20 mouse cellular contexts compared by ENCODE assay signal in genomic region chr17:47574830-47575229, GRCm38 (mm10). TPM values are rescaled to one million over a fixed set of nuclear protein-coding genes. Genes with fewer than 3 reads are reported as not detected.
A peak's percentile ranks its signal among the peaks of the same experiment; 100 is the strongest.
DNase-seq lines count a peak whose midpoint lies in the region; ATAC-seq lines count a peak whose summit lies in the region.
"Had no signal": no experiment of that assay in that cellular context is flagged by ENCODE, and none has a peak within 500 bp of the region (broad histone marks: within the 10 kb centered on the region; RNA-seq: fewer than 3 reads in every experiment).

No protein-coding gene starts in this region.

- no peak overlapping the region for H3K27ac ChIP-seq in heart, embryonic 11.5 days (ENCODE audit: low read depth, low read length)
- peak overlapping the region; percentile 50 for H3K27ac ChIP-seq in liver, embryonic 13.5 days
- no peak overlapping the region for H3K27ac ChIP-seq in liver, embryonic 11.5 days (ENCODE audit: low read depth, low read length)
- H3K27ac ChIP-seq in midbrain, embryonic 14.5 days (replicated peaks; ENCODE audit: low read depth, low read length), result no peak overlapping the region
- H3K27ac ChIP-seq in midbrain, embryonic 13.5 days, result no peak overlapping the region
- H3K27ac ChIP-seq in embryonic facial prominence, embryonic 12.5 days, result no peak overlapping the region
- H3K27ac ChIP-seq: heart, embryonic 13.5 days; hindbrain, embryonic 12.5 days; limb, embryonic 13.5 days; liver, embryonic 15.5 days; macrophage; stomach, postnatal 0 days had no signal

- no peaks in the 10 kb centered on the region for H3K36me3 ChIP-seq in heart, embryonic 11.5 days (ENCODE audit: control insufficient read depth, insufficient read depth, low read length)
- no peaks in the 10 kb centered on the region for H3K36me3 ChIP-seq in liver, embryonic 13.5 days
- no peaks in the 10 kb centered on the region for H3K36me3 ChIP-seq in liver, embryonic 11.5 days (ENCODE audit: control insufficient read depth, insufficient read depth, low read length)
- no peaks in the 10 kb centered on the region for H3K36me3 ChIP-seq in midbrain, embryonic 14.5 days (ENCODE audit: control insufficient read depth, insufficient read depth, low read length)
- no peaks in the 10 kb centered on the region for H3K36me3 ChIP-seq in midbrain, embryonic 13.5 days
- no peaks in the 10 kb centered on the region for H3K36me3 ChIP-seq in embryonic facial prominence, embryonic 12.5 days
- H3K36me3 ChIP-seq: heart, embryonic 13.5 days; hindbrain, embryonic 12.5 days; limb, embryonic 13.5 days; liver, embryonic 15.5 days had no signal

- H3K9me3 ChIP-seq in heart, embryonic 11.5 days (replicated peaks; ENCODE audit: control insufficient read depth, low read length), result no peaks in the 10 kb centered on the region
- no peaks in the 10 kb centered on the region for H3K9me3 ChIP-seq in liver, embryonic 13.5 days (replicated peaks)
- H3K9me3 ChIP-seq in liver, embryonic 11.5 days (ENCODE audit: control insufficient read depth, low read length), result no peaks in the 10 kb centered on the region
- H3K9me3 ChIP-seq in midbrain, embryonic 14.5 days (ENCODE audit: control insufficient read depth, low read length), result no peaks in the 10 kb centered on the region
- H3K9me3 ChIP-seq in midbrain, embryonic 13.5 days, result no peaks in the 10 kb centered on the region
- no peaks in the 10 kb centered on the region for H3K9me3 ChIP-seq in embryonic facial prominence, embryonic 12.5 days
- H3K9me3 ChIP-seq: heart, embryonic 13.5 days; hindbrain, embryonic 12.5 days; limb, embryonic 13.5 days; liver, embryonic 15.5 days had no signal

- DNase-seq in heart, adult 18-20 months, result peak; percentile 32 to 48
- no peak for DNase-seq in liver, embryonic 13.5 days
- DNase-seq in liver, embryonic 11.5 days (ENCODE audit: low spot score), result no peak
- peak; percentile 1 for DNase-seq in midbrain, embryonic 14.5 days
- DNase-seq in frontal cortex, adult 2 months (ENCODE audit: extremely low spot score in 1 of 2, low spot score in 1 of 2), result no peak
- DNase-seq: adrenal gland, postnatal 36 days; cerebellum, adult 11 months; cerebellum, adult 9-11 months; gastrocnemius, postnatal 36 days; kidney, adult 11 months had no signal

- no peaks in the 10 kb centered on the region for H3K27me3 ChIP-seq in heart, embryonic 11.5 days (ENCODE audit: control insufficient read depth, insufficient read depth, low read length)
- no peaks in the 10 kb centered on the region for H3K27me3 ChIP-seq in liver, embryonic 13.5 days
- no peaks in the 10 kb centered on the region for H3K27me3 ChIP-seq in liver, embryonic 11.5 days (replicated peaks; ENCODE audit: control insufficient read depth, insufficient read depth, low read length)
- H3K27me3 ChIP-seq in midbrain, embryonic 14.5 days (ENCODE audit: control insufficient read depth, insufficient read depth, low read length), result no peaks in the 10 kb centered on the region
- no peaks in the 10 kb centered on the region for H3K27me3 ChIP-seq in midbrain, embryonic 13.5 days
- no peaks in the 10 kb centered on the region for H3K27me3 ChIP-seq in embryonic facial prominence, embryonic 12.5 days
- H3K27me3 ChIP-seq: heart, embryonic 13.5 days; hindbrain, embryonic 12.5 days; limb, embryonic 13.5 days; liver, embryonic 15.5 days had no signal

- no peak overlapping the region for H3K4me3 ChIP-seq in heart, embryonic 11.5 days (ENCODE audit: low read depth, low read length)
- no peak overlapping the region for H3K4me3 ChIP-seq in liver, embryonic 13.5 days (replicated peaks)
- no peak overlapping the region for H3K4me3 ChIP-seq in liver, embryonic 11.5 days (ENCODE audit: low read depth, low read length)
- no peak overlapping the region for H3K4me3 ChIP-seq in midbrain, embryonic 14.5 days (replicated peaks; ENCODE audit: low read depth, low read length)
- H3K4me3 ChIP-seq in midbrain, embryonic 13.5 days (replicated peaks), result no peak overlapping the region
- H3K4me3 ChIP-seq in embryonic facial prominence, embryonic 12.5 days, result no peak overlapping the region
- H3K4me3 ChIP-seq: heart, embryonic 13.5 days; hindbrain, embryonic 12.5 days; limb, embryonic 13.5 days; liver, embryonic 15.5 days had no signal

- H3K4me1 ChIP-seq in heart, embryonic 11.5 days (ENCODE audit: control insufficient read depth, insufficient read depth, low read length), result no peaks in the 10 kb centered on the region
- peaks cover 53% of the 10 kb centered on the region for H3K4me1 ChIP-seq in liver, embryonic 13.5 days (replicated peaks)
- peaks cover 7% of the 10 kb centered on the region for H3K4me1 ChIP-seq in liver, embryonic 11.5 days (replicated peaks; ENCODE audit: control insufficient read depth, insufficient read depth, low read length)
- no peaks in the 10 kb centered on the region for H3K4me1 ChIP-seq in midbrain, embryonic 14.5 days (ENCODE audit: control insufficient read depth, insufficient read depth, low read length)
- no peaks in the 10 kb centered on the region for H3K4me1 ChIP-seq in midbrain, embryonic 13.5 days (replicated peaks)
- H3K4me1 ChIP-seq in embryonic facial prominence, embryonic 12.5 days, result peaks cover 11% of the 10 kb centered on the region
- H3K4me1 ChIP-seq: heart, embryonic 13.5 days had no signal

- no peak overlapping the region for H3K4me2 ChIP-seq in heart, embryonic 11.5 days
- H3K4me2 ChIP-seq in liver, embryonic 13.5 days, result no peak overlapping the region
- H3K4me2 ChIP-seq in liver, embryonic 11.5 days, result no peak overlapping the region
- no peak overlapping the region for H3K4me2 ChIP-seq in midbrain, embryonic 14.5 days (ENCODE audit: low read length)
- H3K4me2 ChIP-seq in midbrain, embryonic 13.5 days (replicated peaks), result no peak overlapping the region
- H3K4me2 ChIP-seq in embryonic facial prominence, embryonic 12.5 days (replicated peaks), result no peak overlapping the region
- H3K4me2 ChIP-seq: heart, embryonic 13.5 days; hindbrain, embryonic 12.5 days; limb, embryonic 13.5 days; liver, embryonic 15.5 days had no signal

- WGBS in heart, embryonic 11.5 days (ENCODE audit: insufficient replicate concordance), result 48% methylated on average over 11 of the region's 11 CpGs
- 58% methylated on average over 11 of the region's 11 CpGs for WGBS in liver, embryonic 13.5 days (ENCODE audit: insufficient replicate concordance)
- WGBS in liver, embryonic 11.5 days, result 61% methylated on average over 11 of the region's 11 CpGs
- WGBS in midbrain, embryonic 14.5 days, result 73% methylated on average over 11 of the region's 11 CpGs
- WGBS in midbrain, embryonic 13.5 days, result 75% methylated on average over 11 of the region's 11 CpGs
- WGBS in embryonic facial prominence, embryonic 12.5 days, result 68% methylated on average over 11 of the region's 11 CpGs

- ATAC-seq in heart, embryonic 11.5 days (replicated peaks; ENCODE audit: insufficient number of reproducible peaks, low FRiP score, low TSS enrichment), result no peak
- no peak for ATAC-seq in liver, embryonic 13.5 days (ENCODE audit: low read depth)
- ATAC-seq in liver, embryonic 11.5 days (replicated peaks; ENCODE audit: low FRiP score), result no peak
- no peak for ATAC-seq in midbrain, embryonic 14.5 days (ENCODE audit: low FRiP score, low TSS enrichment)
- ATAC-seq in midbrain, embryonic 13.5 days, result no peak
- ATAC-seq in embryonic facial prominence, embryonic 12.5 days (ENCODE audit: insufficient number of reproducible peaks, insufficient read depth, low FRiP score, low TSS enrichment), result no peak
- ATAC-seq: activated CD4-positive, CD25-positive, alpha-beta regulatory T cell, adult 4 months had no signal

- no peak overlapping the region for H3K9ac ChIP-seq in heart, embryonic 11.5 days (ENCODE audit: low read depth, low read length)
- no peak overlapping the region for H3K9ac ChIP-seq in liver, embryonic 13.5 days
- H3K9ac ChIP-seq in liver, embryonic 11.5 days (ENCODE audit: low read depth, low read length), result no peak overlapping the region
- H3K9ac ChIP-seq in midbrain, embryonic 14.5 days (replicated peaks; ENCODE audit: low read length), result no peak overlapping the region
- H3K9ac ChIP-seq in midbrain, embryonic 13.5 days (replicated peaks), result no peak overlapping the region
- H3K9ac ChIP-seq in embryonic facial prominence, embryonic 12.5 days, result peak overlapping the region; percentile 30; the same call in 1 of the 2 replicates
- H3K9ac ChIP-seq: heart, embryonic 13.5 days; hindbrain, embryonic 12.5 days; limb, embryonic 13.5 days; liver, embryonic 15.5 days had no signal

RNA-seq across cellular contexts. Expression of gene Bysl, which starts 36.5 kb away (rescaled TPM):
- total RNA-seq in heart, adult 18-20 months (2021), result 10 to 100 TPM; 13.5 to 16.5 TPM
- polyA plus RNA-seq in heart, embryonic 11.5 days (2014; fragmentation: Nextera tagmentation; extraction: Ambion mirVana), result 26.8 TPM in 2 replicates
- polyA plus RNA-seq in liver, embryonic 13.5 days (2015; fragmentation: Nextera tagmentation; extraction: Ambion mirVana), result 28.0 and 28.4 TPM in 2 replicates
- polyA plus RNA-seq in liver, embryonic 11.5 days (2014; fragmentation: Nextera tagmentation; extraction: Ambion mirVana), result 43.1 and 45.9 TPM in 2 replicates
- polyA plus RNA-seq in midbrain, embryonic 14.5 days (2014; fragmentation: Nextera tagmentation; extraction: Ambion mirVana), result 32.0 and 33.2 TPM in 2 replicates
- 31.9 and 32.4 TPM in 2 replicates for polyA plus RNA-seq in midbrain, embryonic 13.5 days (2015; fragmentation: Nextera tagmentation; extraction: Ambion mirVana)
- polyA plus RNA-seq in embryonic facial prominence, embryonic 12.5 days (2016; fragmentation: Nextera tagmentation; extraction: Ambion mirVana), result 29.6 and 30.7 TPM in 2 replicates
- polyA plus RNA-seq in frontal cortex, adult 2 months (2012; rRNA removed), result 18.0 TPM in 2 replicates

RNA-seq across cellular contexts. Expression of gene Med20, which starts 36.6 kb away (rescaled TPM):
- 10 to 100 TPM; 19.0 to 19.5 TPM for total RNA-seq in heart, adult 18-20 months (2021)
- 30.3 and 36.4 TPM in 2 replicates for polyA plus RNA-seq in heart, embryonic 11.5 days (2014; fragmentation: Nextera tagmentation; extraction: Ambion mirVana)
- 26.0 and 26.1 TPM in 2 replicates for polyA plus RNA-seq in liver, embryonic 13.5 days (2015; fragmentation: Nextera tagmentation; extraction: Ambion mirVana)
- polyA plus RNA-seq in liver, embryonic 11.5 days (2014; fragmentation: Nextera tagmentation; extraction: Ambion mirVana), result 48.9 and 53.3 TPM in 2 replicates
- polyA plus RNA-seq in midbrain, embryonic 14.5 days (2014; fragmentation: Nextera tagmentation; extraction: Ambion mirVana), result 48.1 and 49.5 TPM in 2 replicates
- 43.8 and 44.3 TPM in 2 replicates for polyA plus RNA-seq in midbrain, embryonic 13.5 days (2015; fragmentation: Nextera tagmentation; extraction: Ambion mirVana)
- polyA plus RNA-seq in embryonic facial prominence, embryonic 12.5 days (2016; fragmentation: Nextera tagmentation; extraction: Ambion mirVana), result 46.9 and 47.2 TPM in 2 replicates
- 33.2 and 34.6 TPM in 2 replicates for polyA plus RNA-seq in frontal cortex, adult 2 months (2012; rRNA removed)

RNA-seq across cellular contexts. Expression of gene Gm20517, which starts 36.6 kb away (rescaled TPM):
- total RNA-seq in heart, adult 18-20 months (2021), result 1 to 10 TPM; 1.9 to 3.4 TPM
- 1.6 and 1.8 TPM in 2 replicates for polyA plus RNA-seq in heart, embryonic 11.5 days (2014; fragmentation: Nextera tagmentation; extraction: Ambion mirVana)
- 1.8 TPM in 2 replicates for polyA plus RNA-seq in liver, embryonic 13.5 days (2015; fragmentation: Nextera tagmentation; extraction: Ambion mirVana)
- polyA plus RNA-seq in liver, embryonic 11.5 days (2014; fragmentation: Nextera tagmentation; extraction: Ambion mirVana), result 1.5 and 2.5 TPM in 2 replicates
- 3.1 and 3.2 TPM in 2 replicates for polyA plus RNA-seq in midbrain, embryonic 14.5 days (2014; fragmentation: Nextera tagmentation; extraction: Ambion mirVana)
- polyA plus RNA-seq in midbrain, embryonic 13.5 days (2015; fragmentation: Nextera tagmentation; extraction: Ambion mirVana), result 2.4 and 3.7 TPM in 2 replicates
- polyA plus RNA-seq in embryonic facial prominence, embryonic 12.5 days (2016; fragmentation: Nextera tagmentation; extraction: Ambion mirVana), result 1.6 and 2.2 TPM in 2 replicates
- 3.5 and 3.7 TPM in 2 replicates for polyA plus RNA-seq in frontal cortex, adult 2 months (2012; rRNA removed)

RNA-seq across cellular contexts. Expression of gene Usp49, which starts 55.7 kb away (rescaled TPM):
- 1 to 10 TPM; 1.4 to 3.7 TPM for total RNA-seq in heart, adult 18-20 months (2021)
- polyA plus RNA-seq in heart, embryonic 11.5 days (2014; fragmentation: Nextera tagmentation; extraction: Ambion mirVana), result 2.7 and 3.7 TPM in 2 replicates
- polyA plus RNA-seq in liver, embryonic 13.5 days (2015; fragmentation: Nextera tagmentation; extraction: Ambion mirVana), result 3.3 and 4.1 TPM in 2 replicates
- polyA plus RNA-seq in liver, embryonic 11.5 days (2014; fragmentation: Nextera tagmentation; extraction: Ambion mirVana), result 4.1 and 4.8 TPM in 2 replicates
- polyA plus RNA-seq in midbrain, embryonic 14.5 days (2014; fragmentation: Nextera tagmentation; extraction: Ambion mirVana), result 7.5 and 7.6 TPM in 2 replicates
- polyA plus RNA-seq in midbrain, embryonic 13.5 days (2015; fragmentation: Nextera tagmentation; extraction: Ambion mirVana), result 10.0 and 10.8 TPM in 2 replicates
- 9.5 and 11.0 TPM in 2 replicates for polyA plus RNA-seq in embryonic facial prominence, embryonic 12.5 days (2016; fragmentation: Nextera tagmentation; extraction: Ambion mirVana)
- polyA plus RNA-seq in frontal cortex, adult 2 months (2012; rRNA removed), result 12.4 and 13.1 TPM in 2 replicates

Comparison
In these comparisons a context has a peak if more than half of its experiments do, and no peak if none do; other contexts are left out.
1. DNase-seq: peak in heart, adult 18-20 months (2 of 2) and midbrain, embryonic 14.5 days (single experiment); none in liver, embryonic 13.5 days (single experiment), liver, embryonic 11.5 days (single experiment) and frontal cortex, adult 2 months (0 of 2).